Mouse (Mus musculus) layer of hippocampus, postnatal 14 days (tissue): ENCODE data around the gene Tspan13. TPM values are rescaled to one million over a fixed set of nuclear protein-coding genes. Genes with fewer than 3 reads are reported as not detected.

Source experiments
- DNase-seq, 2 experiments: peaks; one replicate each; pipeline ENCODE4 v3.0.0; 2021 to 2022; ENCODE audit warnings: low spot score in 2 of 2, mixed read lengths in 1 of 2
- total RNA-seq, 2 experiments: library from RNA; stranded (reverse); gene quantifications; 2 replicates each; pipeline ENCODE4 v1.2.3; 2021

The Tspan13 gene
- total RNA-seq, 2 experiments from 2014 or later = 278 to 281 TPM

- no peak for DNase-seq
Measured at GRCm38 (mm10) chr12:35981732-35982360, 60.5 kb downstream of the Tspan13 start.

- DNase-seq = no peak
Measured at GRCm38 (mm10) chr12:35979625-35980024, 62.7 kb downstream of the Tspan13 start.

GRCm38 (mm10) chr12:35977633-35978246, 64.6 kb downstream of the Tspan13 start:
- no peak for DNase-seq

GRCm38 (mm10) chr12:35975898-35976297, 66.4 kb downstream of the Tspan13 start:
- no peak for DNase-seq

- no peak for DNase-seq
Measured at GRCm38 (mm10) chr12:35966768-35967141, 75.5 kb downstream of the Tspan13 start.

GRCm38 (mm10) chr12:35966098-35966767, 76.1 kb downstream of the Tspan13 start:
- DNase-seq = no peak

Other genes starting within 250 kb of the Tspan13 start
- gene Agr3, start 116.9 kb downstream of the Tspan13 start, total RNA-seq = not detected
- gene Agr2, start 49.6 kb downstream of the Tspan13 start, total RNA-seq = not detected
- 10 to 100 TPM; 50.4 to 51.8 TPM for gene Ankmy2, start 114.6 kb upstream of the Tspan13 start, total RNA-seq
- gene Bzw2, start 115.6 kb upstream of the Tspan13 start, total RNA-seq = 10 to 100 TPM; 89.3 to 95.3 TPM
- not detected for gene Lrrc72, start 210.9 kb upstream of the Tspan13 start, total RNA-seq